Mouse (Mus musculus): ENCODE data around the gene Asb6. TPM values are rescaled to one million over a fixed set of nuclear protein-coding genes. Genes with fewer than 3 reads are reported as not detected.
A peak's percentile ranks its signal among the peaks of the same experiment; 100 is the strongest.

The Asb6 gene
- polyA plus RNA-seq, 1 experiment from 2014 or later: 40.4 TPM

GRCm38 (mm10) chr2:30809503-30809902, 20.6 kb downstream of the Asb6 start:
- Histone ChIP-seq H3K27ac (replicated peaks; ENCODE audit: low read depth, low read length) (no peak overlapping the region), H3K4me2 (ENCODE audit: low read depth, severe bottlenecking) (no peak overlapping the region), H3K9ac (ENCODE audit: low read length) (no peak overlapping the region), H3K4me3 (ENCODE audit: low read depth, low read length) (no peak overlapping the region), H3K27me3 (ENCODE audit: control insufficient read depth, insufficient read depth, low read length) (no peaks in the 10 kb centered on the region), H3K4me1 (ENCODE audit: control insufficient read depth, insufficient read depth, low read length) (peaks cover 12% of the 10 kb centered on the region; the same call in 1 of the 2 replicates), H3K36me3 (ENCODE audit: control insufficient read depth, insufficient read depth, low read length) (peaks cover 12% of the 10 kb centered on the region; the same call in 1 of the 2 replicates), H3K9me3 (ENCODE audit: control insufficient read depth, low read length) (no peaks in the 10 kb centered on the region; the same call in 1 of the 2 replicates)
- 91% methylated on average over 5 of the region's 5 CpGs for WGBS
- no peak for ATAC-seq (ENCODE audit: insufficient number of reproducible peaks, low FRiP score, low TSS enrichment, low read depth)
- DNase-seq (ENCODE audit: low spot score): no peak

GRCm38 (mm10) chr2:30808296-30808655, 21.9 kb downstream of the Asb6 start:
- Histone ChIP-seq H3K36me3 (ENCODE audit: control insufficient read depth, insufficient read depth, low read length) (peaks cover 7% of the 10 kb centered on the region; the same call in 1 of the 2 replicates), H3K9ac (ENCODE audit: low read length) (peak overlapping the region; percentile 90), H3K4me2 (ENCODE audit: low read depth, severe bottlenecking) (peak overlapping the region; percentile 95), H3K4me3 (ENCODE audit: low read depth, low read length) (peak overlapping the region; percentile 78), H3K4me1 (ENCODE audit: control insufficient read depth, insufficient read depth, low read length) (peaks cover 12% of the 10 kb centered on the region; the same call in 1 of the 2 replicates), H3K9me3 (ENCODE audit: control insufficient read depth, low read length) (no peaks in the 10 kb centered on the region; the same call in 1 of the 2 replicates), H3K27me3 (ENCODE audit: control insufficient read depth, insufficient read depth, low read length) (no peaks in the 10 kb centered on the region), H3K27ac (replicated peaks; ENCODE audit: low read depth, low read length) (peak overlapping the region; percentile 56; the same call in 1 of the 2 replicates)
- 5% methylated on average over 10 of the region's 10 CpGs for WGBS
- no peak for DNase-seq (ENCODE audit: low spot score)
- ATAC-seq (ENCODE audit: insufficient number of reproducible peaks, low FRiP score, low TSS enrichment, low read depth): no peak

GRCm38 (mm10) chr2:30807648-30808295, 22.4 kb downstream of the Asb6 start, which contains the start of gene Ntmt1:
Gene Ntmt1 (plus strand): TSS chr2:30807826.
- Histone ChIP-seq H3K9me3 (ENCODE audit: control insufficient read depth, low read length) (no peaks in the 10 kb centered on the region; the same call in 1 of the 2 replicates), H3K4me3 (ENCODE audit: low read depth, low read length) (peak within 1 kb of the TSS; percentile 78), H3K9ac (ENCODE audit: low read length) (peak within 1 kb of the TSS; percentile 90), H3K27me3 (ENCODE audit: control insufficient read depth, insufficient read depth, low read length) (no peaks in the 10 kb centered on the region), H3K36me3 (ENCODE audit: control insufficient read depth, insufficient read depth, low read length) (0 out of 2 replicates have a peak, but pooled peaks cover 4% of the 10 kb centered on the region), H3K27ac (replicated peaks; ENCODE audit: low read depth, low read length) (peak within 1 kb of the TSS; percentile 56; the same call in 1 of the 2 replicates), H3K4me1 (ENCODE audit: control insufficient read depth, insufficient read depth, low read length) (peaks cover 12% of the 10 kb centered on the region; the same call in 1 of the 2 replicates), H3K4me2 (ENCODE audit: low read depth, severe bottlenecking) (peak within 1 kb of the TSS; percentile 95)
- peak; percentile 98 for ATAC-seq (ENCODE audit: insufficient number of reproducible peaks, low FRiP score, low TSS enrichment, low read depth)
- DNase-seq (ENCODE audit: low spot score): peak; percentile 100
- under 1% methylated on average over 42 of the region's 44 CpGs for WGBS

GRCm38 (mm10) chr2:30807147-30807647, 22.9 kb downstream of the Asb6 start:
- H3K27ac ChIP-seq (replicated peaks; ENCODE audit: low read depth, low read length): no peak overlapping the region
- H3K36me3 ChIP-seq (ENCODE audit: control insufficient read depth, insufficient read depth, low read length): 0 out of 2 replicates have a peak, but pooled peaks cover under 1% of the 10 kb centered on the region
- WGBS: 10% methylated on average over 28 of the region's 28 CpGs
- H3K4me1 ChIP-seq (ENCODE audit: control insufficient read depth, insufficient read depth, low read length): peaks cover 12% of the 10 kb centered on the region; the same call in 1 of the 2 replicates
- DNase-seq (ENCODE audit: low spot score): no peak
- no peak for ATAC-seq (ENCODE audit: insufficient number of reproducible peaks, low FRiP score, low TSS enrichment, low read depth)
- peak overlapping the region; percentile 95 for H3K4me2 ChIP-seq (ENCODE audit: low read depth, severe bottlenecking)
- H3K9me3 ChIP-seq (ENCODE audit: control insufficient read depth, low read length): no peaks in the 10 kb centered on the region; the same call in 1 of the 2 replicates
- H3K9ac ChIP-seq (ENCODE audit: low read length): peak overlapping the region; percentile 43; the same call in 1 of the 2 replicates
- H3K27me3 ChIP-seq (ENCODE audit: control insufficient read depth, insufficient read depth, low read length): no peaks in the 10 kb centered on the region
- peak overlapping the region; percentile 78 for H3K4me3 ChIP-seq (ENCODE audit: low read depth, low read length)

GRCm38 (mm10) chr2:30805983-30806382, 24.1 kb downstream of the Asb6 start:
- DNase-seq (ENCODE audit: low spot score): no peak
- H3K9me3 ChIP-seq (ENCODE audit: control insufficient read depth, low read length): no peaks in the 10 kb centered on the region; the same call in 1 of the 2 replicates
- no peak overlapping the region for H3K9ac ChIP-seq (ENCODE audit: low read length)
- no peak for ATAC-seq (ENCODE audit: insufficient number of reproducible peaks, low FRiP score, low TSS enrichment, low read depth)
- H3K4me1 ChIP-seq (ENCODE audit: control insufficient read depth, insufficient read depth, low read length): peaks cover 18% of the 10 kb centered on the region
- H3K36me3 ChIP-seq (ENCODE audit: control insufficient read depth, insufficient read depth, low read length): no peaks in the 10 kb centered on the region
- WGBS: 96% methylated on average over 2 of the region's 2 CpGs
- no peak overlapping the region for H3K4me2 ChIP-seq (ENCODE audit: low read depth, severe bottlenecking)
- H3K27me3 ChIP-seq (ENCODE audit: control insufficient read depth, insufficient read depth, low read length): peaks cover 7% of the 10 kb centered on the region; the same call in 1 of the 2 replicates
- no peak overlapping the region for H3K27ac ChIP-seq (replicated peaks; ENCODE audit: low read depth, low read length)
- no peak overlapping the region for H3K4me3 ChIP-seq (ENCODE audit: low read depth, low read length)

GRCm38 (mm10) chr2:30803604-30804003, 26.5 kb downstream of the Asb6 start, which contains the start of gene 1700001O22Rik:
Gene 1700001O22Rik (minus strand): TSS chr2:30803661.
- ATAC-seq (ENCODE audit: insufficient number of reproducible peaks, low FRiP score, low TSS enrichment, low read depth) (no peak), DNase-seq (ENCODE audit: low spot score) (no peak)
- peaks cover 7% of the 10 kb centered on the region; the same call in 1 of the 2 replicates for H3K27me3 ChIP-seq (ENCODE audit: control insufficient read depth, insufficient read depth, low read length)
- no peak within 1 kb of the TSS for H3K9ac ChIP-seq (ENCODE audit: low read length)
- H3K9me3 ChIP-seq (ENCODE audit: control insufficient read depth, low read length): no peaks in the 10 kb centered on the region; the same call in 1 of the 2 replicates
- no peaks in the 10 kb centered on the region for H3K36me3 ChIP-seq (ENCODE audit: control insufficient read depth, insufficient read depth, low read length)
- no peak within 1 kb of the TSS for H3K27ac ChIP-seq (replicated peaks; ENCODE audit: low read depth, low read length)
- no peak within 1 kb of the TSS for H3K4me3 ChIP-seq (ENCODE audit: low read depth, low read length)
- 84% methylated on average over 3 of the region's 3 CpGs for WGBS
- H3K4me1 ChIP-seq (ENCODE audit: control insufficient read depth, insufficient read depth, low read length): peaks cover 10% of the 10 kb centered on the region
- no peak within 1 kb of the TSS for H3K4me2 ChIP-seq (ENCODE audit: low read depth, severe bottlenecking)

GRCm38 (mm10) chr2:30801067-30801852, 28.9 kb downstream of the Asb6 start:
- WGBS: under 1% methylated on average over 77 of the region's 77 CpGs
- Histone ChIP-seq H3K27ac (replicated peaks; ENCODE audit: low read depth, low read length) (no peak overlapping the region), H3K36me3 (ENCODE audit: control insufficient read depth, insufficient read depth, low read length) (no peaks in the 10 kb centered on the region), H3K4me3 (ENCODE audit: low read depth, low read length) (peak overlapping the region; percentile 41), H3K27me3 (ENCODE audit: control insufficient read depth, insufficient read depth, low read length) (peaks cover 7% of the 10 kb centered on the region; the same call in 1 of the 2 replicates), H3K4me2 (ENCODE audit: low read depth, severe bottlenecking) (peak overlapping the region; percentile 98), H3K9me3 (ENCODE audit: control insufficient read depth, low read length) (no peaks in the 10 kb centered on the region), H3K9ac (ENCODE audit: low read length) (peak overlapping the region; percentile 67), H3K4me1 (ENCODE audit: control insufficient read depth, insufficient read depth, low read length) (peaks cover 15% of the 10 kb centered on the region)
- peak; percentile 72 for DNase-seq (ENCODE audit: low spot score)
- peak; percentile 11; the same call in 1 of the 2 replicates for ATAC-seq (ENCODE audit: insufficient number of reproducible peaks, low FRiP score, low TSS enrichment, low read depth)

GRCm38 (mm10) chr2:30800671-30801066, 29.5 kb downstream of the Asb6 start:
- Histone ChIP-seq H3K4me3 (ENCODE audit: low read depth, low read length) (peak overlapping the region; percentile 41), H3K9ac (ENCODE audit: low read length) (peak overlapping the region; percentile 67; the same call in 1 of the 2 replicates), H3K27ac (replicated peaks; ENCODE audit: low read depth, low read length) (no peak overlapping the region), H3K4me2 (ENCODE audit: low read depth, severe bottlenecking) (peak overlapping the region; percentile 98), H3K27me3 (ENCODE audit: control insufficient read depth, insufficient read depth, low read length) (peaks cover 7% of the 10 kb centered on the region; the same call in 1 of the 2 replicates), H3K36me3 (ENCODE audit: control insufficient read depth, insufficient read depth, low read length) (no peaks in the 10 kb centered on the region), H3K4me1 (ENCODE audit: control insufficient read depth, insufficient read depth, low read length) (peaks cover 21% of the 10 kb centered on the region), H3K9me3 (ENCODE audit: control insufficient read depth, low read length) (no peaks in the 10 kb centered on the region)
- WGBS: 28% methylated on average over 7 of the region's 7 CpGs
- ATAC-seq (ENCODE audit: insufficient number of reproducible peaks, low FRiP score, low TSS enrichment, low read depth) (no peak), DNase-seq (ENCODE audit: low spot score) (no peak)
